17 mouse cellular contexts compared by ENCODE assay signal in genomic region chr4:94116881-94117280, GRCm38 (mm10).
DNase-seq lines count a peak whose midpoint lies in the region; ATAC-seq and TF ChIP-seq lines count a peak whose summit lies in the region.
"Had no signal": no experiment of that assay in that cellular context is flagged by ENCODE, and none has a peak within 500 bp of the region (broad histone marks: within the 10 kb centered on the region; RNA-seq: fewer than 3 reads in every experiment).

No protein-coding gene starts in this region.

- H3K27ac ChIP-seq in cerebellum, adult 2 months (ENCODE audit: insufficient read depth, low read length), result no peak overlapping the region
- no peak overlapping the region for H3K27ac ChIP-seq in forebrain, embryonic 16.5 days (ENCODE audit: low read length)
- H3K27ac ChIP-seq: embryonic facial prominence, embryonic 10.5 days; embryonic facial prominence, embryonic 12.5 days; forebrain, embryonic 13.5 days; forebrain, embryonic 15.5 days; gastrocnemius, adult 2 months had no signal

- no peak for TF ChIP-seq POLR2A in cerebellum, adult 2 months (IDR thresholded peaks at IDR 0.05; ENCODE audit: borderline replicate concordance, insufficient read depth, low read length)

- H3K4me1 ChIP-seq in cerebellum, adult 2 months (ENCODE audit: control insufficient read depth, insufficient read depth, low read length), result no peaks in the 10 kb centered on the region
- H3K4me1 ChIP-seq in forebrain, embryonic 16.5 days (replicated peaks; ENCODE audit: control insufficient read depth, insufficient read depth, low read length), result no peaks in the 10 kb centered on the region
- H3K4me1 ChIP-seq: embryonic facial prominence, embryonic 10.5 days; embryonic facial prominence, embryonic 12.5 days; forebrain, embryonic 13.5 days; forebrain, embryonic 15.5 days had no signal

- no peak overlapping the region for H3K9ac ChIP-seq in forebrain, embryonic 16.5 days (replicated peaks; ENCODE audit: low read depth, low read length)
- H3K9ac ChIP-seq: embryonic facial prominence, embryonic 12.5 days; forebrain, embryonic 13.5 days; forebrain, embryonic 15.5 days had no signal

- no peak overlapping the region for H3K4me3 ChIP-seq in cerebellum, adult 2 months (replicated peaks; ENCODE audit: insufficient read depth, low read depth, low read length)
- no peak overlapping the region for H3K4me3 ChIP-seq in forebrain, embryonic 16.5 days (replicated peaks; ENCODE audit: low read length)
- H3K4me3 ChIP-seq: embryonic facial prominence, embryonic 10.5 days; embryonic facial prominence, embryonic 12.5 days; forebrain, embryonic 13.5 days; forebrain, embryonic 15.5 days; gastrocnemius, adult 2 months had no signal

- H3K9me3 ChIP-seq in forebrain, embryonic 16.5 days (ENCODE audit: control insufficient read depth, low read length), result no peaks in the 10 kb centered on the region
- H3K9me3 ChIP-seq: embryonic facial prominence, embryonic 10.5 days; embryonic facial prominence, embryonic 12.5 days; forebrain, embryonic 13.5 days; forebrain, embryonic 15.5 days had no signal

- no peak for ATAC-seq in forebrain, embryonic 16.5 days
- ATAC-seq: forebrain, embryonic 13.5 days; forebrain, embryonic 15.5 days had no signal

- peak; percentile 11 to 51 for DNase-seq in cerebellum, adult 2 months
- DNase-seq in cerebellum, adult 11 months, result no peak
- peak; percentile 76 to 82 for DNase-seq in cerebellum, postnatal 10 days
- DNase-seq in cerebellum, adult 18-20 months, result no peak
- peak; percentile 56 to 63 for DNase-seq in cerebellum, postnatal 25 days
- DNase-seq in cerebellum, adult 9-10 months, result no peak
- peak; percentile 26 to 41 for DNase-seq in cerebellum, postnatal 36 days
- DNase-seq: adrenal gland, adult 2 months; adrenal gland, postnatal 10 days; adrenal gland, postnatal 25 days; gastrocnemius, adult 2 months; gastrocnemius, postnatal 10 days had no signal

- 12% methylated on average over 3 of the region's 3 CpGs for WGBS in cerebellum, adult 2 months
- WGBS in forebrain, embryonic 16.5 days, result 68% methylated on average over 3 of the region's 3 CpGs

- no peak for TF ChIP-seq CTCF in cerebellum, adult 2 months (IDR thresholded peaks at IDR 0.05; ENCODE audit: borderline replicate concordance, insufficient read depth, low read depth, low read length)

- no peaks in the 10 kb centered on the region for H3K27me3 ChIP-seq in cerebellum, adult 2 months (ENCODE audit: control insufficient read depth, insufficient read depth, low read length)
- no peaks in the 10 kb centered on the region for H3K27me3 ChIP-seq in forebrain, embryonic 16.5 days (replicated peaks; ENCODE audit: control insufficient read depth, insufficient read depth, low read length)
- H3K27me3 ChIP-seq: embryonic facial prominence, embryonic 12.5 days; forebrain, embryonic 13.5 days; forebrain, embryonic 15.5 days had no signal

- no peaks in the 10 kb centered on the region for H3K36me3 ChIP-seq in forebrain, embryonic 16.5 days (ENCODE audit: control insufficient read depth, insufficient read depth)
- H3K36me3 ChIP-seq: embryonic facial prominence, embryonic 10.5 days; embryonic facial prominence, embryonic 12.5 days; forebrain, embryonic 15.5 days had no signal

- no peak overlapping the region for H3K4me2 ChIP-seq in forebrain, embryonic 16.5 days (ENCODE audit: low read length)
- H3K4me2 ChIP-seq: embryonic facial prominence, embryonic 12.5 days; forebrain, embryonic 13.5 days; forebrain, embryonic 15.5 days had no signal

Comparison
In these comparisons a context has a peak if more than half of its experiments do, and no peak if none do; other contexts are left out.
1. DNase-seq: peak in cerebellum, adult 2 months (2 of 2), cerebellum, postnatal 10 days (2 of 2), cerebellum, postnatal 25 days (2 of 2) and cerebellum, postnatal 36 days (2 of 2); none in cerebellum, adult 11 months (single experiment), cerebellum, adult 18-20 months (0 of 2) and cerebellum, adult 9-10 months (single experiment).